Mouse (Mus musculus) brain, embryonic 14.5 days (tissue): ENCODE results near the gene Hspbap1.
A peak's percentile ranks its signal among the peaks of the same experiment; 100 is the strongest.

ENCODE experiments used
- CTCF ChIP-seq: fragments of 200-500 bp; IDR thresholded peaks from 2 replicates; pipeline ENCODE4 v1.5.1; 2012; ENCODE audit warnings: inconsistent platforms, mild to moderate bottlenecking, moderate library complexity, borderline replicate concordance; ENCODE audit not compliant: insufficient read depth, insufficient read length; ENCODE audit errors: extremely low read depth
- POLR2A ChIP-seq: fragments of 200-500 bp; IDR thresholded peaks from 2 replicates; pipeline ENCODE4 v1.6.1; 2012; ENCODE audit warnings: mild to moderate bottlenecking, inconsistent platforms, borderline replicate concordance; ENCODE audit not compliant: poor library complexity, insufficient read depth, insufficient read length, severe bottlenecking; ENCODE audit errors: extremely low read depth

- TF ChIP-seq CTCF (peak; percentile 51; the same call in 1 of the 2 replicates), POLR2A (no peak)
Observed at GRCm38 (mm10) chr16:35839680-35840079, 69.5 kb downstream of the Hspbap1 start.
